Mouse (Mus musculus): ENCODE data around the gene Adig. TPM values are rescaled to one million over a fixed set of nuclear protein-coding genes. Genes with fewer than 3 reads are reported as not detected.

The Adig gene
- total RNA-seq (2014; fragmentation: Nextera tagmentation) (not detected in 2 replicates), total RNA-seq (2017) (not detected in 2 replicates), polyA plus RNA-seq (2012) (not detected in 2 replicates)

GRCm38 (mm10) chr2:158501836-158502812 is at the start of gene Adig:
Gene Adig (plus strand): TSS chr2:158502612.
- no peak for TF ChIP-seq GATA2 (IDR thresholded peaks at IDR 0.05; ENCODE audit: borderline replicate concordance, low read depth, low read length)
- no peak for TF ChIP-seq CTCF (IDR thresholded peaks at IDR 0.05; ENCODE audit: low read depth, low read length)
- no peak for TF ChIP-seq TAL1 (conservative IDR thresholded peaks at IDR 0.05; ENCODE audit: low read depth, low read length)
- TF ChIP-seq POLR2AphosphoS5 (IDR thresholded peaks at IDR 0.05; ENCODE audit: insufficient replicate concordance, low read depth, low read length): no peak
- TF ChIP-seq GATA1 (IDR thresholded peaks at IDR 0.05; ENCODE audit: borderline replicate concordance, low read length): no peak
- DNase-seq (ENCODE audit: low spot score): no peak
- Histone ChIP-seq H3K27me3 (ENCODE audit: insufficient read depth, low read length) (peaks cover 5% of the 10 kb centered on the region; the same call in 1 of the 2 replicates), H3K4me1 (ENCODE audit: insufficient read depth, low read depth, low read length) (no peaks in the 10 kb centered on the region), H3K36me3 (replicated peaks) (peaks cover 32% of the 10 kb centered on the region), H3K9me3 (replicated peaks) (no peaks in the 10 kb centered on the region), H3K4me3 (ENCODE audit: low read depth, low read length) (no peak within 1 kb of the TSS)
- ATAC-seq (ENCODE audit: extremely low read depth, insufficient number of reproducible peaks, low FRiP score, poor library complexity, severe bottlenecking): no peak

- Histone ChIP-seq H3K27me3 (ENCODE audit: insufficient read depth, low read length) (no peaks in the 10 kb centered on the region), H3K4me1 (ENCODE audit: insufficient read depth, low read depth, low read length) (no peaks in the 10 kb centered on the region), H3K36me3 (replicated peaks) (peaks cover 75% of the 10 kb centered on the region), H3K9me3 (replicated peaks) (no peaks in the 10 kb centered on the region), H3K4me3 (ENCODE audit: low read depth, low read length) (no peak overlapping the region)
- no peak for TF ChIP-seq CTCF (IDR thresholded peaks at IDR 0.05; ENCODE audit: low read depth, low read length)
- TF ChIP-seq GATA1 (IDR thresholded peaks at IDR 0.05; ENCODE audit: borderline replicate concordance, low read length): no peak
- no peak for TF ChIP-seq TAL1 (conservative IDR thresholded peaks at IDR 0.05; ENCODE audit: low read depth, low read length)
- TF ChIP-seq GATA2 (IDR thresholded peaks at IDR 0.05; ENCODE audit: borderline replicate concordance, low read depth, low read length): no peak
- DNase-seq (ENCODE audit: low spot score) (no peak), ATAC-seq (ENCODE audit: extremely low read depth, insufficient number of reproducible peaks, low FRiP score, poor library complexity, severe bottlenecking) (no peak)
These were observed 46.0 kb upstream of the Adig start for GRCm38 (mm10) chr2:158456451-158456850.

GRCm38 (mm10) chr2:158457610-158458009 is 44.8 kb upstream of the Adig start:
- H3K4me1 ChIP-seq (ENCODE audit: insufficient read depth, low read depth, low read length): no peaks in the 10 kb centered on the region
- H3K4me3 ChIP-seq (ENCODE audit: low read depth, low read length): no peak overlapping the region
- TF ChIP-seq GATA1 (IDR thresholded peaks at IDR 0.05; ENCODE audit: borderline replicate concordance, low read length) (no peak), POLR2AphosphoS5 (IDR thresholded peaks at IDR 0.05; ENCODE audit: insufficient replicate concordance, low read depth, low read length) (no peak), GATA2 (IDR thresholded peaks at IDR 0.05; ENCODE audit: borderline replicate concordance, low read depth, low read length) (no peak), TAL1 (conservative IDR thresholded peaks at IDR 0.05; ENCODE audit: low read depth, low read length) (no peak), CTCF (IDR thresholded peaks at IDR 0.05; ENCODE audit: low read depth, low read length) (no peak)
- ATAC-seq (ENCODE audit: extremely low read depth, insufficient number of reproducible peaks, low FRiP score, poor library complexity, severe bottlenecking) (no peak), DNase-seq (ENCODE audit: low spot score) (no peak)
- H3K9me3 ChIP-seq (replicated peaks): no peaks in the 10 kb centered on the region
- H3K36me3 ChIP-seq (replicated peaks): peaks cover 76% of the 10 kb centered on the region
- H3K27me3 ChIP-seq (ENCODE audit: insufficient read depth, low read length): no peaks in the 10 kb centered on the region

GRCm38 (mm10) chr2:158462450-158462849 is 40.0 kb upstream of the Adig start:
- ATAC-seq (ENCODE audit: extremely low read depth, insufficient number of reproducible peaks, low FRiP score, poor library complexity, severe bottlenecking) (no peak), DNase-seq (ENCODE audit: low spot score) (no peak)
- TF ChIP-seq GATA1 (IDR thresholded peaks at IDR 0.05; ENCODE audit: borderline replicate concordance, low read length) (no peak), TAL1 (conservative IDR thresholded peaks at IDR 0.05; ENCODE audit: low read depth, low read length) (no peak), POLR2AphosphoS5 (IDR thresholded peaks at IDR 0.05; ENCODE audit: insufficient replicate concordance, low read depth, low read length) (no peak), GATA2 (IDR thresholded peaks at IDR 0.05; ENCODE audit: borderline replicate concordance, low read depth, low read length) (no peak), CTCF (IDR thresholded peaks at IDR 0.05; ENCODE audit: low read depth, low read length) (no peak)
- H3K4me1 ChIP-seq (ENCODE audit: insufficient read depth, low read depth, low read length): no peaks in the 10 kb centered on the region
- no peaks in the 10 kb centered on the region for H3K27me3 ChIP-seq (ENCODE audit: insufficient read depth, low read length)
- no peak overlapping the region for H3K4me3 ChIP-seq (ENCODE audit: low read depth, low read length)
- H3K36me3 ChIP-seq (replicated peaks): peaks cover 84% of the 10 kb centered on the region
- H3K9me3 ChIP-seq (replicated peaks): no peaks in the 10 kb centered on the region

- Histone ChIP-seq H3K27me3 (ENCODE audit: insufficient read depth, low read length) (no peaks in the 10 kb centered on the region), H3K4me3 (ENCODE audit: low read depth, low read length) (no peak overlapping the region), H3K4me1 (ENCODE audit: insufficient read depth, low read depth, low read length) (no peaks in the 10 kb centered on the region), H3K9me3 (replicated peaks) (no peaks in the 10 kb centered on the region), H3K36me3 (replicated peaks) (peaks cover 71% of the 10 kb centered on the region)
- ATAC-seq (ENCODE audit: extremely low read depth, insufficient number of reproducible peaks, low FRiP score, poor library complexity, severe bottlenecking): no peak
- TF ChIP-seq CTCF (IDR thresholded peaks at IDR 0.05; ENCODE audit: low read depth, low read length) (no peak), GATA2 (IDR thresholded peaks at IDR 0.05; ENCODE audit: borderline replicate concordance, low read depth, low read length) (no peak), TAL1 (conservative IDR thresholded peaks at IDR 0.05; ENCODE audit: low read depth, low read length) (no peak), POLR2AphosphoS5 (IDR thresholded peaks at IDR 0.05; ENCODE audit: insufficient replicate concordance, low read depth, low read length) (no peak), GATA1 (IDR thresholded peaks at IDR 0.05; ENCODE audit: borderline replicate concordance, low read length) (no peak)
- DNase-seq (ENCODE audit: low spot score): no peak
These were observed 28.3 kb upstream of the Adig start for GRCm38 (mm10) chr2:158474159-158474558.

GRCm38 (mm10) chr2:158477640-158478039 is 24.8 kb upstream of the Adig start:
- Histone ChIP-seq H3K4me1 (ENCODE audit: insufficient read depth, low read depth, low read length) (no peaks in the 10 kb centered on the region), H3K4me3 (ENCODE audit: low read depth, low read length) (no peak overlapping the region), H3K27me3 (ENCODE audit: insufficient read depth, low read length) (no peaks in the 10 kb centered on the region), H3K36me3 (replicated peaks) (peaks cover 84% of the 10 kb centered on the region), H3K9me3 (replicated peaks) (no peaks in the 10 kb centered on the region)
- ATAC-seq (ENCODE audit: extremely low read depth, insufficient number of reproducible peaks, low FRiP score, poor library complexity, severe bottlenecking): no peak
- no peak for DNase-seq (ENCODE audit: low spot score)
- TF ChIP-seq CTCF (IDR thresholded peaks at IDR 0.05; ENCODE audit: low read depth, low read length): no peak
- no peak for TF ChIP-seq POLR2AphosphoS5 (IDR thresholded peaks at IDR 0.05; ENCODE audit: insufficient replicate concordance, low read depth, low read length)
- no peak for TF ChIP-seq GATA1 (IDR thresholded peaks at IDR 0.05; ENCODE audit: borderline replicate concordance, low read length)
- no peak for TF ChIP-seq TAL1 (conservative IDR thresholded peaks at IDR 0.05; ENCODE audit: low read depth, low read length)
- TF ChIP-seq GATA2 (IDR thresholded peaks at IDR 0.05; ENCODE audit: borderline replicate concordance, low read depth, low read length): no peak

Measured in G1E (cell line).